Mouse (Mus musculus) heart, postnatal 10 days (tissue): ENCODE measurements around the gene 4930513O06Rik. TPM values are rescaled to one million over a fixed set of nuclear protein-coding genes. Genes with fewer than 3 reads are reported as not detected.

Source experiments
- DNase-seq, 2 experiments: peaks; one replicate each; pipeline ENCODE4 v3.0.0; 2021
- intact Hi-C: fragments of 180-260 bp; cut with DNase I; formaldehyde crosslinking; loops from one replicate; pipeline ENCODE4 v1.15.1; 2025
- total RNA-seq, 2 experiments: library from RNA; stranded (reverse); gene quantifications; 2 replicates each; pipeline ENCODE4 v1.2.3; 2021

The 4930513O06Rik gene
- total RNA-seq = not detected

GRCm38 (mm10) chrX:139085943-139086342 is at the start of gene 4930513O06Rik:
4930513O06Rik (plus strand) TSS chrX:139086243.
- intact Hi-C loops = no loop called here
- no peak for DNase-seq

- intact Hi-C loops = no loop called here
- no peak for DNase-seq
Measured at GRCm38 (mm10) chrX:139037666-139038065, 48.4 kb upstream of the 4930513O06Rik start.

GRCm38 (mm10) chrX:139039314-139039713 is 46.7 kb upstream of the 4930513O06Rik start:
- no peak for DNase-seq
- intact Hi-C loops = no loop called here

- no peak for DNase-seq
- intact Hi-C loops = no loop called here
Measured at GRCm38 (mm10) chrX:139041148-139041547, 44.9 kb upstream of the 4930513O06Rik start.

GRCm38 (mm10) chrX:139051976-139052375 is 34.1 kb upstream of the 4930513O06Rik start:
- no peak for DNase-seq
- intact Hi-C loops = no loop called here

- intact Hi-C loops = no loop called here
- no peak for DNase-seq
Measured at GRCm38 (mm10) chrX:139053149-139053548, 32.9 kb upstream of the 4930513O06Rik start.

GRCm38 (mm10) chrX:139064078-139064477 is 22.0 kb upstream of the 4930513O06Rik start:
- intact Hi-C loops = no loop called here
- DNase-seq = no peak

GRCm38 (mm10) chrX:139078493-139078892 is 7.5 kb upstream of the 4930513O06Rik start:
- DNase-seq = no peak
- intact Hi-C loops = no loop called here

- no peak for DNase-seq
- intact Hi-C loops = no loop called here
Measured at GRCm38 (mm10) chrX:139085077-139085476, 966 bp upstream of the 4930513O06Rik start, which contains the start of gene Serpina7. Serpina7 (minus strand) TSS chrX:139085236.

GRCm38 (mm10) chrX:139097197-139097596 is 11.2 kb downstream of the 4930513O06Rik start:
- intact Hi-C loops = no loop called here
- no peak for DNase-seq

GRCm38 (mm10) chrX:139134031-139134430 is 48.0 kb downstream of the 4930513O06Rik start:
- DNase-seq = peak; percentile 16 to 18

More at GRCm38 (mm10) chrX:139134031-139134430, 48.0 kb downstream of the 4930513O06Rik start:
- intact Hi-C loops = no loop called here

Other genes starting within 250 kb of the 4930513O06Rik start
- 10 to 100 TPM; 21.3 to 23.2 TPM for gene Nrk, start 171.8 kb upstream of the 4930513O06Rik start, total RNA-seq
- gene Serpina7, start 1.0 kb upstream of the 4930513O06Rik start, total RNA-seq = not detected
- not detected for gene 4933428M09Rik, start 93.0 kb downstream of the 4930513O06Rik start, total RNA-seq
- gene Mum1l1, start 123.8 kb downstream of the 4930513O06Rik start, total RNA-seq = 1 to 10 TPM; 3.9 to 7.6 TPM
- gene Trap1a, start 247.4 kb downstream of the 4930513O06Rik start, total RNA-seq = not detected